Mouse (Mus musculus) left cerebral cortex, postnatal 10 days (tissue): ENCODE measurements at regions not wholly inside any gene's neighbourhood (a gene's known extent, or its start where the extent isn't known, plus 50 kb on each side); places are given as distances from the start of the nearest gene placed in this dataset.
"Not testable (repeated sequence)": the region's sequence is repeated elsewhere in the genome, so short reads cannot be mapped to it uniquely, and the experiment has no call there.

ENCODE experiments used
- DNase-seq, 2 experiments: peaks; one replicate each; pipeline ENCODE4 v3.0.0; 2021 to 2022; ENCODE audit warnings: low spot score in 2 of 2, mixed read lengths in 1 of 2; ENCODE audit errors: extremely low spot score in 1 of 2
- intact Hi-C: fragments of 180-260 bp; cut with DNase I; formaldehyde crosslinking; loops from one replicate; pipeline ENCODE4 v1.15.1; 2025

GRCm38 (mm10) chr2:149283274-149283673 is 121.6 kb upstream of the Cst10 start:
- no peak for DNase-seq
- intact Hi-C loops: no loop called here

- no peak for DNase-seq
- intact Hi-C loops: no loop called here
Measured at GRCm38 (mm10) chr2:149284199-149284598, 120.7 kb upstream of the Cst10 start.

DNA sequence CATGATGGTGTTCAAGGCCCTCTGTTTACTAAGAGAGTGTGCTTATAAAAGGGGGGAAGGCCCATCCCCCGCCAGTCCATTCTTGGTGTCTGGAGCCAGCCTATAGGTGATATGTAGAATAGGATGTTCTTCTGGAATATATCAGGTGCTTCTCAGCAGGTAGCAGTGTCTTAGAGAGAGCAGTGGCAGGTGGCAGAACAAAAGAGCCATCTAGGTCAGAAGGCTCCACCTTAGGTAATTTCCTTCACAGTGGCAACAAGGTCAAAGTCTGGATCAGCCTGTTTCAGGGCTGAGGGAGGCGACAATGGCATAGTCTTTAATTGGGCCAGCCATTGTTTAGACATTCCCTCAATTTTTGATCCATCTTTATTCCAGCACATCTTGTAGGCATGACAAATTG is 107.9 kb upstream of the Cst10 start:
- intact Hi-C loops, DNase-seq: not testable (repeated sequence)

- no peak for DNase-seq
- intact Hi-C loops: no loop called here
Measured at GRCm38 (mm10) chr2:149305553-149305952, 99.3 kb upstream of the Cst10 start.

GRCm38 (mm10) chr2:149350239-149350811 is 54.5 kb upstream of the Cst10 start:
- DNase-seq: peak; percentile 11 to 17
- intact Hi-C loops: loop anchor here (2.0 kb wide), 1 partner anchor 748 kb away; no protein-coding TSS in a partner anchor
